Mouse (Mus musculus): ENCODE measurements around the gene Hpcal4.

Gene Hpcal4

GRCm38 (mm10) chr4:123237386-123238266, 54.6 kb downstream of the Hpcal4 start:
- no peak for DNase-seq (ENCODE audit: low spot score)

- DNase-seq (ENCODE audit: low spot score), result no peak
Observed at GRCm38 (mm10) chr4:123239361-123240203, 56.6 kb downstream of the Hpcal4 start.
